Mouse (Mus musculus) megakaryocyte, adult 5-6 weeks (primary cell): ENCODE measurements around the gene Immp1l. TPM values are rescaled to one million over a fixed set of nuclear protein-coding genes. Genes with fewer than 3 reads are reported as not detected.

Experiments used
- ATAC-seq: 2 replicates; pipeline ENCODE4 v1.8.0; 2016; ENCODE audit warnings: mild to moderate bottlenecking, inconsistent platforms; ENCODE audit not compliant: poor library complexity, severe bottlenecking
- total RNA-seq, 2 experiments: library from RNA; stranded (forward) in 1 of 2; stranded (reverse) in 1 of 2; fragments of 153-499, 151-499 nt in 1 of 2; fragments of 221-1000, 200-1000 nt in 1 of 2; gene quantifications; 2 replicates each; pipeline versions ENCODE4 v1.2.3 to v1.2.4; 2015 to 2017

Gene Immp1l
- total RNA-seq, 2 experiments from 2014 or later, result 26.4 to 28.9 TPM

- ATAC-seq, result no peak
Measured at GRCm38 (mm10) chr2:106008415-106008814, 104.0 kb downstream of the Immp1l start.

Other genes starting within 250 kb of the Immp1l start
- not detected in 2 replicates for gene Pax6, start 235.7 kb upstream of the Immp1l start, total RNA-seq (2015)
- not detected in 2 replicates for gene Pax6, start 235.7 kb upstream of the Immp1l start, total RNA-seq (2017)
- 7.1 and 9.9 TPM in 2 replicates for gene Elp4, start 74 bp upstream of the Immp1l start, total RNA-seq (2015)
- gene Elp4, start 74 bp upstream of the Immp1l start, total RNA-seq (2017), result 8.7 and 9.6 TPM in 2 replicates
- gene Dnajc24, start 98.9 kb downstream of the Immp1l start, total RNA-seq (2015), result 14.3 and 22.6 TPM in 2 replicates
- gene Dnajc24, start 98.9 kb downstream of the Immp1l start, total RNA-seq (2017), result 17.2 and 17.8 TPM in 2 replicates